Mouse (Mus musculus): ENCODE results near the gene Fsd2.

GRCm38 (mm10) chr7:81542934-81543333 lies 23.8 kb downstream of the Fsd2 start:
- TF ChIP-seq E2F4 (IDR thresholded peaks at IDR 0.05; ENCODE audit: insufficient read depth) = no peak
- TF ChIP-seq POLR2A (IDR thresholded peaks at IDR 0.05; ENCODE audit: insufficient read length, low read depth) = no peak
- no peak for TF ChIP-seq USF1 (IDR thresholded peaks at IDR 0.05; ENCODE audit: low read depth)
